Comparison of ENCODE assay signal across 9 mouse cellular contexts in genomic region chr6:94040093-94040492, GRCm38 (mm10).
DNase-seq lines count a peak whose midpoint lies in the region; ATAC-seq and TF ChIP-seq lines count a peak whose summit lies in the region.
"Had no signal": no experiment of that assay in that cellular context is flagged by ENCODE, and none has a peak within 500 bp of the region (broad histone marks: within the 10 kb centered on the region; RNA-seq: fewer than 3 reads in every experiment).

No protein-coding gene starts in this region.

- DNase-seq in cerebellum, adult 18-20 months = peak; percentile 11 to 30
- no peak for DNase-seq in cerebellum, adult 11-12 months
- peak; percentile 33 for DNase-seq in kidney, postnatal 14 days
- peak; percentile 16 for DNase-seq in thymus, postnatal 14 days
- DNase-seq in thymus, adult 18-20 months = no peak
- DNase-seq in midbrain, postnatal 0 days (ENCODE audit: low spot score) = peak; percentile 68
- DNase-seq in spleen, adult 18-20 months = no peak

- H3K27me3 ChIP-seq in kidney, embryonic 16.5 days (ENCODE audit: insufficient read depth, low read length) = no peaks in the 10 kb centered on the region
- no peaks in the 10 kb centered on the region for H3K27me3 ChIP-seq in midbrain, postnatal 0 days (ENCODE audit: insufficient read depth, low read length)
- H3K27me3 ChIP-seq: hindbrain, embryonic 15.5 days had no signal

- 61% methylated on average over 2 of the region's 2 CpGs for WGBS in kidney, embryonic 16.5 days
- WGBS in midbrain, postnatal 0 days = 66% methylated on average over 2 of the region's 2 CpGs

- no peak overlapping the region for H3K4me3 ChIP-seq in kidney, embryonic 16.5 days (ENCODE audit: low read length)
- H3K4me3 ChIP-seq in midbrain, postnatal 0 days (ENCODE audit: low read depth, low read length) = no peak overlapping the region
- H3K4me3 ChIP-seq: hindbrain, embryonic 15.5 days had no signal

- no peaks in the 10 kb centered on the region for H3K36me3 ChIP-seq in kidney, embryonic 16.5 days (ENCODE audit: insufficient read depth, low read length)
- H3K36me3 ChIP-seq in midbrain, postnatal 0 days (ENCODE audit: insufficient read depth, low read length) = no peaks in the 10 kb centered on the region
- H3K36me3 ChIP-seq: hindbrain, embryonic 15.5 days had no signal

- peaks cover 4% of the 10 kb centered on the region; the same call in 1 of the 2 replicates for H3K9me3 ChIP-seq in kidney, embryonic 16.5 days (ENCODE audit: low read length)
- no peaks in the 10 kb centered on the region for H3K9me3 ChIP-seq in midbrain, postnatal 0 days (ENCODE audit: low read length)
- H3K9me3 ChIP-seq: hindbrain, embryonic 15.5 days had no signal

- H3K4me2 ChIP-seq in kidney, embryonic 16.5 days (replicated peaks; ENCODE audit: low read depth, low read length) = no peak overlapping the region
- no peak overlapping the region for H3K4me2 ChIP-seq in midbrain, postnatal 0 days (ENCODE audit: low read depth, low read length, poor library complexity, severe bottlenecking)
- H3K4me2 ChIP-seq: hindbrain, embryonic 15.5 days had no signal

- peaks cover 4% of the 10 kb centered on the region for H3K4me1 ChIP-seq in kidney, embryonic 16.5 days (ENCODE audit: insufficient read depth, low read length)
- H3K4me1 ChIP-seq in midbrain, postnatal 0 days (ENCODE audit: insufficient read depth, low read length) = no peaks in the 10 kb centered on the region
- H3K4me1 ChIP-seq: hindbrain, embryonic 15.5 days had no signal

- no peak overlapping the region for H3K9ac ChIP-seq in kidney, embryonic 16.5 days (replicated peaks; ENCODE audit: low read length)
- no peak overlapping the region for H3K9ac ChIP-seq in midbrain, postnatal 0 days (replicated peaks; ENCODE audit: low read length, poor library complexity, severe bottlenecking)
- H3K9ac ChIP-seq: hindbrain, embryonic 15.5 days had no signal

- TF ChIP-seq CTCF in midbrain, postnatal 0 days (IDR thresholded peaks at IDR 0.05) = peak; percentile 91

- ATAC-seq in kidney, embryonic 16.5 days (ENCODE audit: low FRiP score, low TSS enrichment) = no peak
- ATAC-seq in midbrain, postnatal 0 days (ENCODE audit: low FRiP score) = no peak

- no peak overlapping the region for H3K27ac ChIP-seq in kidney, embryonic 16.5 days (ENCODE audit: low read length)
- no peak overlapping the region for H3K27ac ChIP-seq in midbrain, postnatal 0 days (ENCODE audit: low read depth, low read length)
- H3K27ac ChIP-seq: hindbrain, embryonic 15.5 days had no signal

Comparison
In these comparisons a context has a peak if more than half of its experiments do, and no peak if none do; other contexts are left out.
1. DNase-seq: peak in cerebellum, adult 18-20 months (2 of 2), kidney, postnatal 14 days (single experiment), thymus, postnatal 14 days (single experiment) and midbrain, postnatal 0 days (single experiment); none in cerebellum, adult 11-12 months (single experiment), thymus, adult 18-20 months (0 of 2) and spleen, adult 18-20 months (0 of 2).